Mouse (Mus musculus) lung, postnatal 0 days (tissue): ENCODE measurements at regions not wholly inside any gene's neighbourhood (a gene's known extent, or its start where the extent isn't known, plus 50 kb on each side); places are given as distances from the start of the nearest gene placed in this dataset.

ENCODE experiments used
- ATAC-seq: fragments of 200-750 bp; cut with Nextera tagmentation; 2 replicates; pipeline ENCODE4 v1.8.0; 2017; ENCODE audit warnings: moderate library complexity
- DNase-seq: peaks from one replicate; pipeline ENCODE4 v3.0.0-alpha.2; 2016; ENCODE audit warnings: low spot score
- H3K27ac ChIP-seq: fragments of 300-500 bp; sonication (generic); 2 replicates; pipeline ENCODE4 v1.5.1; 2014; ENCODE audit warnings: antibody characterized with exemption, mild to moderate bottlenecking, low read length, mixed read lengths
- H3K27me3 ChIP-seq: fragments of 300-500 bp; sonication (generic); replicated peaks from 2 replicates; pipeline ENCODE4 v1.6.1; 2014; ENCODE audit warnings: low read length, mixed read lengths; ENCODE audit not compliant: insufficient read depth
- H3K36me3 ChIP-seq: fragments of 300-500 bp; sonication (generic); 2 replicates; pipeline ENCODE4 v1.6.1; 2014; ENCODE audit warnings: low read length, mixed read lengths; ENCODE audit not compliant: insufficient read depth
- H3K4me1 ChIP-seq: fragments of 300-500 bp; sonication (generic); 2 replicates; pipeline ENCODE4 v1.6.1; 2014; ENCODE audit warnings: antibody characterized with exemption, low read depth, low read length, mixed read lengths; ENCODE audit not compliant: insufficient read depth
- H3K4me2 ChIP-seq: fragments of 300-500 bp; sonication (generic); replicated peaks from 2 replicates; pipeline ENCODE4 v1.6.1; 2014; ENCODE audit warnings: low read depth, mild to moderate bottlenecking, low read length, moderate library complexity, mixed read lengths
- H3K4me3 ChIP-seq: fragments of 300-500 bp; sonication (generic); 2 replicates; pipeline ENCODE4 v1.5.1; 2014; ENCODE audit warnings: low read depth, low read length
- H3K9ac ChIP-seq: fragments of 300-500 bp; sonication (generic); replicated peaks from 2 replicates; pipeline ENCODE4 v1.6.1; 2014; ENCODE audit warnings: low read depth, mild to moderate bottlenecking
- H3K9me3 ChIP-seq: fragments of 300-500 bp; sonication (generic); 2 replicates; pipeline ENCODE4 v1.6.1; 2016; ENCODE audit warnings: low read length, mixed read lengths
- CTCF ChIP-seq: IDR thresholded peaks from 2 replicates; pipeline ENCODE4 v1.5.1; 2016; ENCODE audit warnings: antibody characterized with exemption, mild to moderate bottlenecking
- EP300 ChIP-seq: IDR thresholded peaks from 2 replicates; pipeline ENCODE4 v1.6.1; 2016; ENCODE audit warnings: antibody characterized with exemption, mild to moderate bottlenecking, control low read depth
- WGBS: fragments of 180-500 bp; shearing (Covaris S2); extraction: QIAGEN DNeasy Blood & Tissue Kit; methylation state at CpG from one replicate; pipeline ENCODE4 v1.1.7; 2014; 5-methylcytosine and 5-hydroxymethylcytosine counted together

DNA sequence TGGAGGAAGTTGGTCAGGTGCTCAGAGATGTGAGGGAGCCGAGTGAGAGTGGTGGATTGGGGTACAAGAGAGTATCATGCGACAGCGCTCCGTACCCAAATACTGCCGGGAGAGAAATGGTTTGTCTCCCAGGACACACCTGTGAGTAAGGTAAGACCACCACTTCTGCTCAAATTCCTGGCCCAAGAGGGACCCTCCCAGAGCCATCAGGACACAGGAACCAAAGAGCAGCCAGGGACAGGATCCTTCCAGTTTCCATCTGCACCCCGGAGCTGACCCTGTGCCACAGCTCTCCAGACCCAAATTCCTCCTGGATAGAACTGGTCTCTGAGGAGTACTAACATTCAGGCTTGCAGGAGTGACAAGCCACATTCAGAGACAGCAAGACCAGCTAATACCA lies 185.2 kb upstream of the Peli2 start:
- no peak overlapping the region for H3K9ac ChIP-seq
- WGBS, result 96% methylated on average over 6 of the region's 6 CpGs
- DNase-seq (no peak), ATAC-seq (no peak)
- no peaks in the 10 kb centered on the region for H3K9me3 ChIP-seq
- no peaks in the 10 kb centered on the region for H3K36me3 ChIP-seq
- H3K27me3 ChIP-seq, result no peaks in the 10 kb centered on the region
- H3K4me2 ChIP-seq, result no peak overlapping the region
- TF ChIP-seq CTCF (no peak), EP300 (no peak)
- no peak overlapping the region for H3K4me3 ChIP-seq
- no peaks in the 10 kb centered on the region for H3K4me1 ChIP-seq
- H3K27ac ChIP-seq, result no peak overlapping the region

DNA sequence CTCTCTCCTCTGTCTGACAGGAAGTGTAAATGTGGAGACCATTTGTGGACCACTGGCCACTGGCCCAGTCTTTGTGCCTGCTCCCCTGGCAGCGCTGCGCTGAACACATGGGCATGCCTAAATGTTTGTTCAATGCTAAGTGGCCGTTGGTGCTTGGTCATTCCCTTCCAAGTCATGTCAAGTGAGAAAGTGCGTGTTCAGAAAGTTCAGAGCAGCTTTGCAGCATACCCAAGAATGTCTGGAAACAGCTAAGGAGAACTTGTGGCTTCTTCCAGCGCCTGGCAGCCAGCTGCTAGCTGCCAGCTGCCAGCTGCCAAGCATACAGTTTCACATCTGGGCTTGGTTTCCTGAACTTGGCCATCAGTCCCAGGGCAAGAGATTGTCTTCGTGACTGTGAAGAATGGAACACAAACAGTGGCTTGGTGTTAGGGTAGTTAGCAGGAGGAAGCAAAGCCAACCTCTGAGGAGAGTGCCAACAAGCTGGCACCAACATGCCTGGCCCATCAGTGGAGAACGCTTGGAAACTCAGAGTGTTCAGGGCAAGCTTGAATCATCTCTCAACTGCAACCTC lies 183.5 kb upstream of the Peli2 start:
- Histone ChIP-seq H3K4me3 (no peak overlapping the region), H3K27me3 (no peaks in the 10 kb centered on the region), H3K9me3 (no peaks in the 10 kb centered on the region), H3K4me1 (no peaks in the 10 kb centered on the region), H3K4me2 (no peak overlapping the region), H3K27ac (no peak overlapping the region), H3K9ac (no peak overlapping the region), H3K36me3 (no peaks in the 10 kb centered on the region)
- 41% methylated on average over 7 of the region's 7 CpGs for WGBS
- ATAC-seq (peak; percentile 36; the same call in 1 of the 2 replicates), DNase-seq (peak; percentile 63)
- TF ChIP-seq EP300, result no peak
- TF ChIP-seq CTCF, result no peak

DNA sequence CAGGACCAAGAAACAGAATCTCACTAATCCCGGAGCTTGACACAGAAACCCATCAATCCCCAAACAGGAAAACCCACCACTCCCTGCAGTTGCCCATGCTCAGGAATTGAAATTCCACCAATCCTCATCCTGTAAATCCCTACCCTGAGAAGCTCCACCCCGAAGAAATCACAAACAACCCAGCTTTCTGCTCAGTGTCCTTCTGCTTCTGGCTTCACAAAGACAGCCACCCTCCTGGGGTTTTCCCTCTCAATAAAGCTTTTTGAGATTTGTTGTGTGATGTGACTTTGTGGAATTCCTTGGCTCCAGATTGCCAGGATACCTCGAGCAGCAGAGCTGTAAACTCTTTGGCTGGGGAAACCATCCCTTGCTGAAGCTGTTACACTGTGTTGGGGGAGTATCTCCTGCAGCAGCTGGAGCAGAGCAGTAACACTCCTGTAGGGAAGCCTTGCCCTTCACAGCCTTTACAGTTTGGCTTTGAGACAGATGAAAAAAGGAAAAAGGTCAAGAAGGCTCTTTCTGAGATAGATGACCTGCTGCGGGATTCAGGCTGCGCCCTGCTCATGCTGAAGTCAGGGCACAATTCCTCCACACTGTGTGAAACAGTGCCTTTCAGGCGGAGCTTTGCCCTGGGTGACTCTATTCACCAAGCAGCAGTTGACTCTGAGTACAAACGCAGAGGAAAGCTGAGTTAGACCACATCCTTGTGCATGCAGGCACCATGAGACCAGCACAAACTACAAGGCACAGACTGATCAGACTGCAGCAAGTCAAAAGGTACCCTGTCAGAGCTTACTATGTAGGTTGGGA lies 180.6 kb upstream of the Peli2 start:
- no peak overlapping the region for H3K4me2 ChIP-seq
- H3K9me3 ChIP-seq, result no peaks in the 10 kb centered on the region
- H3K9ac ChIP-seq, result no peak overlapping the region
- no peaks in the 10 kb centered on the region for H3K4me1 ChIP-seq
- H3K27ac ChIP-seq, result peak overlapping the region; percentile 26; the same call in 1 of the 2 replicates
- TF ChIP-seq CTCF (no peak), EP300 (peak; percentile 66; the same call in 1 of the 2 replicates)
- WGBS, result 46% methylated on average over 7 of the region's 7 CpGs
- ATAC-seq (peak; percentile 90), DNase-seq (peak; percentile 87)
- H3K36me3 ChIP-seq, result no peaks in the 10 kb centered on the region
- H3K27me3 ChIP-seq, result no peaks in the 10 kb centered on the region
- no peak overlapping the region for H3K4me3 ChIP-seq

DNA sequence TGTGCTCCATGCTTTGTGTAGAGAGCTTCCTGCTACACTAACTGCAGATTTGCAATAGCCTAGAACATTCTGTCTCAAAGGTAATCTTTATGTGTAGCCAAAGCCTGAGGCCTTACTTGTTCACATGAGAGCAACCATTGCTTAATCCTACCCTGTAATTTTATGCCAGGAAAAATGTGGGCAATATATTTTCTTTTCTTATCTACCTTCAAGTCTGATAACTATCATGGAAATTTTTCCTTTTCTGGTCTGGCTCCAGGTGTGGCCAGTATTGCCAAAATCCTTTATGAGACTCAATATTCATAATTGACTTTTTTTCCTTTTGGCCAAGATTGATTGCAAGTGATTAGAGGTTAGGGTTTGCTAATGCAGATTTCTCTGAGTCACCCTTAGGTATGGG lies 178.0 kb upstream of the Peli2 start:
- ATAC-seq, result no peak
- TF ChIP-seq EP300 (no peak), CTCF (no peak)
- Histone ChIP-seq H3K27ac (no peak overlapping the region), H3K4me1 (no peaks in the 10 kb centered on the region), H3K9ac (no peak overlapping the region), H3K4me2 (no peak overlapping the region), H3K4me3 (no peak overlapping the region), H3K9me3 (no peaks in the 10 kb centered on the region), H3K27me3 (no peaks in the 10 kb centered on the region), H3K36me3 (no peaks in the 10 kb centered on the region)
- DNase-seq, result no peak

DNA sequence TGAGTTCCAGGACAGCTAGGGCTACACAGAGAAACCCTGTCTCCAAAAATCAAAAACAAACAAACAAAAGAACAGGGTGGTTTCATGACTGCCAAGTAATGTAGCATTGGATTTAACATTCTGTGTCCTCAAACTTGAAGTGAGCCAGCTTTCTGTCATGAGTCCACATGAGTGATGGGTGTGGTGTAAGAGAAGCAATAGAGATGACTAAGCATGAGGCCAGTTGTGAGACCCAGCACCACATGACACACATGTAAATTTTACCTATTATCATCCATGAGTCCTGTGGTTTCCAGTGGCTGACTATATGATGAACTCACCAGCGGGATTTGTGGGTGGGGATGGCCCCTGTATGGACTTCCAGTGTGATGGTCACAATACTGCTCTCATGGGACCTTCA lies 176.0 kb upstream of the Peli2 start:
- Histone ChIP-seq H3K9me3 (no peaks in the 10 kb centered on the region), H3K4me3 (no peak overlapping the region), H3K27ac (no peak overlapping the region), H3K4me2 (no peak overlapping the region), H3K36me3 (no peaks in the 10 kb centered on the region), H3K27me3 (no peaks in the 10 kb centered on the region), H3K4me1 (no peaks in the 10 kb centered on the region), H3K9ac (no peak overlapping the region)
- DNase-seq (peak; percentile 27), ATAC-seq (no peak)
- 83% methylated on average over 1 of the region's 1 CpGs for WGBS
- TF ChIP-seq CTCF (no peak), EP300 (no peak)

DNA sequence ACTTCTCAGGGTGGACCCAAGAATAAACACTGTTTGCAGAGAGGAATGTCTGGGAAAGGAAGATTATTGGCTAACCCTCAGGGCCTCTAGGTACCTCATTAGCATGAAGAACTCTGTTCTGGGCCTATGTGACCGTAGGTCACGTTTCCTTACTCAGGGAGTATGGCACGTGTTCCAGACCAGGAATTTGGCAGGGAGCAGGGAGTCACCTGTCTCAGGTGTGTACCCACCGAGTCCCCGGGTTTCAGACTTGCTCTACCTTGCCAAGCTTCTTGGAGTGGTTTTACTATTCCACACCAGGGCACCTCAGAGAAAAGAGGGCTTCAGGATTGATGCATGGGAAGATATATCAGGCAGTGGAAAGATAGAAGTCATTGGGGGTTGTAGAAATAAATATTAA lies 169.6 kb upstream of the Peli2 start:
- no peak overlapping the region for H3K9ac ChIP-seq
- no peaks in the 10 kb centered on the region for H3K36me3 ChIP-seq
- no peak overlapping the region for H3K27ac ChIP-seq
- no peak for DNase-seq
- no peak overlapping the region for H3K4me2 ChIP-seq
- no peak overlapping the region for H3K4me3 ChIP-seq
- H3K4me1 ChIP-seq, result no peaks in the 10 kb centered on the region
- ATAC-seq, result no peak
- WGBS, result 73% methylated on average over 5 of the region's 5 CpGs
- H3K27me3 ChIP-seq, result no peaks in the 10 kb centered on the region
- no peaks in the 10 kb centered on the region for H3K9me3 ChIP-seq
- TF ChIP-seq EP300 (no peak), CTCF (no peak)
